Mouse (Mus musculus) liver, adult 2 months (tissue): Measurements from ENCODE around the gene Pdia3. TPM values are rescaled to one million over a fixed set of nuclear protein-coding genes. Genes with fewer than 3 reads are reported as not detected.

Source experiments
- DNase-seq: peaks from one replicate; pipeline ENCODE4 v3.0.0-alpha.2; 2011; ENCODE audit warnings: low read depth, low spot score; ENCODE audit errors: extremely low read depth
- H3K27ac ChIP-seq: fragments of 200-500 bp; replicated peaks from 2 replicates; pipeline ENCODE4 v1.5.1; 2012; ENCODE audit warnings: low read depth, mild to moderate bottlenecking, control low read depth, inconsistent platforms, low read length; ENCODE audit not compliant: insufficient read depth
- H3K27me3 ChIP-seq: fragments of 200-500 bp; 2 replicates; pipeline ENCODE4 v1.6.1; 2012; ENCODE audit warnings: mild to moderate bottlenecking, moderate library complexity, low read length, inconsistent platforms; ENCODE audit not compliant: control insufficient read depth, insufficient read depth
- H3K36me3 ChIP-seq: fragments of 200-500 bp; 2 replicates; pipeline ENCODE4 v1.6.1; 2012; ENCODE audit warnings: low read length, inconsistent platforms; ENCODE audit not compliant: control insufficient read depth, insufficient read depth
- H3K4me1 ChIP-seq: fragments of 200-500 bp; 2 replicates; pipeline ENCODE4 v1.6.1; 2011; ENCODE audit warnings: low read length; ENCODE audit not compliant: control insufficient read depth, insufficient read depth
- H3K4me3 ChIP-seq: fragments of 200-500 bp; 2 replicates; pipeline ENCODE4 v1.5.1; 2011; ENCODE audit warnings: low read depth, mild to moderate bottlenecking, control low read depth, low read length, moderate library complexity; ENCODE audit not compliant: insufficient read depth
- H3K79me2 ChIP-seq: fragments of 200-500 bp; 2 replicates; pipeline ENCODE4 v1.6.1; 2012; ENCODE audit warnings: inconsistent platforms, mild to moderate bottlenecking, low read length, moderate library complexity; ENCODE audit not compliant: control insufficient read depth, insufficient read depth
- H3K9ac ChIP-seq: fragments of 200-500 bp; 2 replicates; pipeline ENCODE4 v1.6.1; 2012; ENCODE audit warnings: low read depth, mild to moderate bottlenecking, control low read depth, inconsistent platforms, low read length
- CTCF ChIP-seq: fragments of 200-500 bp; IDR thresholded peaks from 2 replicates; pipeline ENCODE4 v1.5.1; 2011; ENCODE audit warnings: low read depth, low read length, control low read depth
- POLR2A ChIP-seq: fragments of 200-500 bp; IDR thresholded peaks from 2 replicates; pipeline ENCODE4 v1.6.1; 2011; ENCODE audit warnings: low read length, control low read depth; ENCODE audit not compliant: insufficient read depth; ENCODE audit errors: extremely low read depth
- WGBS: fragments of 180-500 bp; shearing (Covaris S2); methylation state at CpG from one replicate; pipeline ENCODE4 v1.1.7; 2018; 5-methylcytosine and 5-hydroxymethylcytosine counted together
- polyA plus RNA-seq: library from polyadenylated mRNA; depleted of rRNA; stranded (reverse); fragments of >200 nt; gene quantifications from 2 replicates; pipeline ENCODE4 v1.2.3, GENCODE M21; 2012
- total RNA-seq: library from RNA; depleted of rRNA; stranded (reverse); fragments of >200 nt; gene quantifications from 2 replicates; pipeline ENCODE4 v1.2.3, GENCODE M21; 2014

Gene Pdia3
- total and polyA plus RNA-seq, 2 experiments: 193 to 412 TPM

DNA sequence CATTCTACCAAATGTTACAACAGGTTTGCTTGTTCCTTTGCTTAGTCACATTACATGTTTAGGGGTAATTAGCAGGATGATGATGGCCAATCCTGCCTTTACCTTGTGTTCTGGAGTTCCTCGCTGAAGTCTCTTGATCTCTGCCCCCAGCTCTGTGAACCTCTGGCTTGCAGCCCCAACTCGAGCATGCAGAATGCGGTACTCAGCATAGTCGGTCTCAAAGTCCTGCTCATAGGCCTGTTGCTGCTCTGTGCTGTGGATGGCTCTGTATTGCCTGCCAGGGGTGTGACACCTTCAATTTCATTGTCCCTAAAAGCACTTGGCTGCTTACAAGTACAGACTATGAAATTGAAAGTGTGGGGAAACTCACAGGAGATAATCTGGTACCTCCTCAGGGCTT, 26.2 kb downstream of the Pdia3 start:
- Histone ChIP-seq H3K27me3 (no peaks in the 10 kb centered on the region), H3K4me1 (peaks cover 12% of the 10 kb centered on the region; the same call in 1 of the 2 replicates), H3K4me3 (no peak overlapping the region), H3K9ac (no peak overlapping the region), H3K27ac (no peak overlapping the region), H3K36me3 (peaks cover 38% of the 10 kb centered on the region), H3K79me2 (no peaks in the 10 kb centered on the region)
- peak; percentile 76 for DNase-seq
- TF ChIP-seq CTCF (no peak), POLR2A (no peak)
- 11% methylated on average over 4 of the region's 4 CpGs for WGBS

DNA sequence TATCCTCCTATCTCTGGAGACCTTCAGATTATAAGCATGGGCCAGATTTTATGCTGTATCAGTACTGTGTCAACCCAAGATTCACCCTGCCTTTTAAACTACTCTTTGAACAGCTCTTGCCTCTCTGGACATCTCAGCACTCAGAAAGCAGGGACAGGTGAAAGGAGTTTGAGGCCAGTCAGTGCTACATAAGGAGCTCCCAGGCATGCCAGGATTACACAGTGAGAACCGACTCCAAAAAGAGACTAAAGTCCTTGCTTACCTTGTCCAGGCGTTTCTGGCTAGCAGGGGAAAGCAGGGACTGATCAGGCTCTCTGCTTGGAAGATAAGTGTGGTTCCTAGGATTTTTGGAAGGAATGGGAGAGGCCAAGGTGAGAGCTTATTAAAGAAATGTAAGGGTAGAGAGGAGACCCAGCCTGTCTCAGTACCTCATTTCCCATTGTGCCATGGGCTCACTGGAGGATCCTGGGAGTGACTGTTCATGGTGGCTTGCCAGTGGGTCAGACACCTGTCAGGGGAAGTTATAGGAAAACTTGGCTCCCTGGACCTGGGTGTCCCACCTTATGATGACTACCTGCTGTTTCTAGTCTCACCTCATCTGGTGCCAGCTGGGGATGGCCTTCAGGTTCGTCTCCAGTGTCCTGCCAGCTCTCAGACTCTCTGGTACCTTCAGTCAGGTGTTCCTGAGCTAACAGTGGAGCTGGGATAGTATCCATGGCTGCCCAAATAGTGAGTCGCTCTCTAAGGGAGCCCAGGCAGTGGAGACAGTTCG, 27.4 kb downstream of the Pdia3 start:
- WGBS: 46% methylated on average over 5 of the region's 5 CpGs
- no peaks in the 10 kb centered on the region for H3K27me3 ChIP-seq
- DNase-seq: peak; percentile 71
- H3K4me1 ChIP-seq: peaks cover 12% of the 10 kb centered on the region; the same call in 1 of the 2 replicates
- no peak overlapping the region for H3K27ac ChIP-seq
- H3K4me3 ChIP-seq: no peak overlapping the region
- TF ChIP-seq CTCF: no peak
- TF ChIP-seq POLR2A: no peak
- peaks cover 27% of the 10 kb centered on the region for H3K36me3 ChIP-seq
- no peaks in the 10 kb centered on the region for H3K79me2 ChIP-seq
- H3K9ac ChIP-seq: no peak overlapping the region

DNA sequence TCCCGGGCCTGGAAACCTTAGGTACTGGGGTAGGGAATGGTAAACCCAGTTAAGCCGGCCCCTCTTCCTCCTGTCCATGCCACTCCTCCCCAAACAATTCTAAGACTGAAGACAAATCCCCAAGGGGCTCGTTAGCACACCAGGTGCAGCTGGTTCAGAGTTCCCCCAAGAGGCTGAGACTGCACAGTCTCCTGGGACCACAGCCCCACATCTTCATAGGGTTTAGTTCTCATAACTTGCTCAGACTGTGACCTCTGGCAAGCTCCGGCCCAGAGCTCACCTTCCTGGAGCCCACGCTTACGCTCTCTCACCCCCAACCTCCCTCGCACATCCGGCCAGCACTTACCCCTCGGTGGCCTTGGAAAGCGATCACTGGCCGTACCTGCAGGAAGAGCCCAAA, 28.2 kb downstream of the Pdia3 start:
- H3K4me3 ChIP-seq: peak overlapping the region; percentile 54; the same call in 1 of the 2 replicates
- WGBS: 17% methylated on average over 11 of the region's 11 CpGs
- TF ChIP-seq CTCF: no peak
- TF ChIP-seq POLR2A: no peak
- H3K79me2 ChIP-seq: no peaks in the 10 kb centered on the region
- peaks cover 12% of the 10 kb centered on the region; the same call in 1 of the 2 replicates for H3K4me1 ChIP-seq
- no peak for DNase-seq
- no peaks in the 10 kb centered on the region for H3K27me3 ChIP-seq
- H3K9ac ChIP-seq: peak overlapping the region; percentile 53; the same call in 1 of the 2 replicates
- H3K36me3 ChIP-seq: peaks cover 22% of the 10 kb centered on the region
- no peak overlapping the region for H3K27ac ChIP-seq

DNA sequence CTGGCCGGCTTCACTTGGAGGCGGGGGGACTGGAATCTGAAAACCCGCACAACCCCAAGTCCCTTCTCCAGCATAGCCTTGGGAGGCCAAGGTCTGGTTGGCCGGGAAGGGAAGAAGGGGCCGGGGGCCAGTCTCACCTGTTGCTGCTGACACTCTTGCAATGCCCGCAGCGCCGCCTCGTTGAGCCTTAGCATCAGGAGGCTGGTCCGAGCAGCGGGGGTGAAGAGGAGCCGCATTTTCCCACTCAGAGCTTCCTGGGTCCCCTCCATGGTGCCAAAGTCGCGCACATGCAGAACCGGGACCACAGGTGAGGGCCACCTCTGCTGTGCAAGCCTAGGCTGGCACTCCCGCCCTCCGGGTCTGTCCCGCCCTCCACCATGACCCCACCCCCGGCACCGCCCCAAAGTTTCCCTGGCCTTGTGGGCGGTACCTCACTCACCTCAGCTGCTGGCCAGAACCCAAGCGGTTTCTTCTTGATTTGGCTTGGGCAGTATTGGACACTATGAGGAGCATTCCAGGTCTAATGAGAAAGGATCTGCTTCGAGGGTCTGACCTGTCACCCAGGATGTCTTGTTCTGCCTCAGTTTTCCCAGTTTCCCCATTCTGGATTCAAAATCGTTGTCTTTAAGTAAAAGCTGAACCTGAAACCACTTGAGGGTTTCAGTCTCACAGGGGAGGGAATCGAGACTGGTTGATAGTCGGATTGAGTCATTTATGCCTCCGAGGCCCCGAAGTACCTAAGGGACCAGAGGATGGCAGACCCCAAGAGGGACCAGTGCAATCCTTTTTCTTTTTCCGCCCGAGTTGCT, 28.9 kb downstream of the Pdia3 start:
- Histone ChIP-seq H3K9ac (peak overlapping the region; percentile 61), H3K27ac (peak overlapping the region; percentile 30), H3K4me1 (peaks cover 12% of the 10 kb centered on the region; the same call in 1 of the 2 replicates), H3K79me2 (no peaks in the 10 kb centered on the region), H3K4me3 (peak overlapping the region; percentile 54), H3K36me3 (peaks cover 16% of the 10 kb centered on the region), H3K27me3 (no peaks in the 10 kb centered on the region)
- WGBS: 1% methylated on average over 30 of the region's 30 CpGs
- DNase-seq: peak; percentile 79
- TF ChIP-seq POLR2A (no peak), CTCF (no peak)

DNA sequence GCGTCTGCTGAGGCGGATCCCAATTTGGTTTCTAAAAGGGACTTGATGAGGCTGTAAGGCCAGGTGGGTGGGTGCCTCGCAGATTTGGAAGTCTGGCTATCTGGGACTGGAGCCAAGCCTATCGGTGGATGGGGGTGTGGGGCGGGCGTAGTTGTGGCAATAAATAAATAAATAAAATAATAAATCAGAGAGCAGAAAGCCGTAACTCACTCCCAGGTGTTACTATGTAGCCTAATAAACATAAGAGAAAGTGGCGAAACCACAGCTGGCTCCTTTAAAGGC, 29.4 kb downstream of the Pdia3 start:
- DNase-seq: no peak
- WGBS: 6% methylated on average over 8 of the region's 8 CpGs
- Histone ChIP-seq H3K4me3 (peak overlapping the region; percentile 40), H3K79me2 (no peaks in the 10 kb centered on the region), H3K36me3 (peaks cover 11% of the 10 kb centered on the region), H3K27ac (peak overlapping the region; percentile 30), H3K9ac (peak overlapping the region; percentile 61), H3K4me1 (peaks cover 12% of the 10 kb centered on the region), H3K27me3 (no peaks in the 10 kb centered on the region)
- TF ChIP-seq CTCF (no peak), POLR2A (no peak)
